Mouse (Mus musculus) C2C12 (cell line): ENCODE measurements at regions not wholly inside any gene's neighbourhood (a gene's known extent, or its start where the extent isn't known, plus 50 kb on each side); places are given as distances from the start of the nearest gene placed in this dataset.

Experiments used
- CEBPB ChIP-seq: IDR thresholded peaks from one replicate; pipeline ENCODE4 v1.6.1; 2011; ENCODE audit warnings: low read depth, mild to moderate bottlenecking, control low read depth, moderate library complexity
- CTCF ChIP-seq: IDR thresholded peaks from one replicate; pipeline ENCODE4 v1.5.1; 2011; ENCODE audit not compliant: control insufficient read depth, insufficient read depth, insufficient read length
- MAX ChIP-seq: IDR thresholded peaks from one replicate; pipeline ENCODE4 v1.6.1; 2011; ENCODE audit warnings: mild to moderate bottlenecking, control low read depth
- MYOG ChIP-seq: IDR thresholded peaks from one replicate; pipeline ENCODE4 v1.6.1; 2011; ENCODE audit not compliant: control insufficient read depth, insufficient read length; ENCODE audit errors: extremely low read depth
- USF1 ChIP-seq: IDR thresholded peaks from one replicate; pipeline ENCODE4 v1.6.1; 2011; ENCODE audit warnings: low read depth, mild to moderate bottlenecking, control low read depth, moderate library complexity

DNA sequence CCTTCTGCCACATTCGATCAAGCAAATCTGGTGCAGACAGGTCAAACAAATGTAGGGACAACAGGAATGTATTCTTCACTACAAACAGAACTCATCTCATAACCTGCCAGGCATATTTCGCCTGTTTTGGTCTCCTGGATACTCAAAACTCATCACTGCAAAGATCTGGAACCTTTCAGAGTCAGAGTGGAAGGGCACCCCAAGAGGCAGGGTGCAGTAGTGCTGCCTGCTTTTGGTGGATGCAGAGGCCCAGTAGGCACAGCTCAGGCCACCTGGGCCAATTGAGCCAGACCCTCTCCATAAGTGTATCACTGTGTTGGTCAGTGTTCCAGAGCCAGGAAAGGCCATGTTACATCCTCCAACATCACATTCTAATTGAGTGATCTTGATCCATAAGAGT, 541.4 kb upstream of the Lrrc6 start:
- no peak for TF ChIP-seq CEBPB
- no peak for TF ChIP-seq USF1
- no peak for TF ChIP-seq MAX
- TF ChIP-seq CTCF = peak; percentile 5
- TF ChIP-seq MYOG = no peak
